Mouse (Mus musculus): ENCODE data around the gene Gm11020.
"Not testable (repeated sequence)": the region's sequence is repeated elsewhere in the genome, so short reads cannot be mapped to it uniquely, and the experiment has no call there.

- TF ChIP-seq CTCF (IDR thresholded peaks at IDR 0.05; ENCODE audit: low read depth, low read length); TAL1 (conservative IDR thresholded peaks at IDR 0.05; ENCODE audit: low read depth, low read length); POLR2AphosphoS5 (IDR thresholded peaks at IDR 0.05; ENCODE audit: insufficient replicate concordance, low read depth, low read length); GATA1 (IDR thresholded peaks at IDR 0.05; ENCODE audit: borderline replicate concordance, low read length); GATA2 (IDR thresholded peaks at IDR 0.05; ENCODE audit: borderline replicate concordance, low read depth, low read length): not testable (repeated sequence)
These were observed 13.0 kb upstream of the Gm11020 start for GRCm38 (mm10) chr8:104308341-104308740.
